Mouse (Mus musculus) frontal cortex, postnatal 36 days (tissue): ENCODE data around the gene Grap.

Experiments
- DNase-seq, 2 experiments: peaks; one replicate each; pipeline ENCODE4 v3.0.0; 2022; ENCODE audit warnings: low spot score in 2 of 2

Gene Grap

DNA sequence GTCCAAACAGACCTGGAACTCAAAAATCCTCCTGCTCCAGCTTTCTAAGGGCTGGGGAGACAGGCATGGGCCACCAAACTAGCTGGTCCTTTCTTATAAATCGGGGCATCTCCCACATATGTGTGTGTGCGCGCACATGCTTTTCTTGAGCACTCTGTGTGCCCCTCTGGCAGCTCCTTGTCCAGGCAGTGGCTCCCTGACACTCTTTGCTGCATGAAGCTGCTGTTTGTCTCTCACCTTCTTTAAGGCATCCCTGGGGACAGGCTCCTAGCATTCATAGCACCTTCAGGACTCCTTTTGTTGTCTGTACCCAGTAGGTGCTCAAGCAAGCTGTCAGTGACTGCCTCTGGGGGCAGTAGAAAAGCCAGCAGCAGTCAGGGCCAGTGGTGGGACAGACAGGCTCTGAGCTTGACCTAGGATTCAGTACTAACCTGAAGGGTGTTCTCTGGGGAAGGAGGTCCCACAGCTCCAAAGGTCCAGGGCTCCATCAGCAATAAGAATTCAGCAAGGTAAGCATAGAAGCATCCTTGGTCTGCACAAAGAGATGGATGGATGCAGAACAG, 5.4 kb downstream of the Grap start:
- DNase-seq: no peak

DNA sequence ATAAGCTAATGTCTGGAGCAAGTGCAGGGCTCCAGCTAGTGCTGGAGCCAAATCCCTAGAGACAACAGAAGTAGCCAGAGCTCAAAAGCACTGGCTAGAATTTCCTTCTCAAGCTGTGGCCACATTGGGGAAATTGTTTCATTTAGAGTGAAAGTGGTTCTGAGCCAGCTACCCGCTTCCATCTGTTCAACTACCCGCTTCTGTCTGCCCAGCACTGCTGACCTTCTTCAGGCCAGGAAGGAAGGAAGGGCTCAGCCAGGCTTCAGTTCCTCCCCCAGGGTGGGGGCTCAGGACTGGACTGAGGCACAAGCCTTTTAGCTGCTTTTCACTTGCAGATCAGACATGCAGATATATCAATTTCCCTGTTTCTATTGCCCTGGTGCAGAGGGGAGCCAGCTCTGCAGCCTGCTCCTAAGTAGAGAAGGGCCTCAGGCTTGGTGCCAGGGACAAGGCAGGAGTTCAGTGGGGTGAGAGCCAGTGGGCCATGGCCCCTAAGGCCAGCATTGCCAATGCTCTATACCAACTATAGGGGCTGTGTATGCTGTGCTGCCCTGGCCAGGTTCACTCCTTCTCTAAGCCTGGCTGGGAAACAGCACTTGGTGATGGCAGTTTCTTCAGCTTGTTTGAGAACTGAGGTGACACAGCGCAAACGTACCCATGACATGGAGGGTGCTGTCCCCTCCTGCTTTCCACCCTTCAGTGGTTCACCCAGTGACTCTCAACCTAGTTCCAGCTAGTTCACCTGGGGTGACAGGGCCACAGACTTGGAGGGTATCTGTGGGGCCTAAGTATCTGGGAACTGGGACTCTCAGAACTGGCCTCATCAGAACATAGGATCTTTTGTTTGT, 6.2 kb downstream of the Grap start:
- peak in 1 of 2 experiments; percentile 17 for DNase-seq

DNA sequence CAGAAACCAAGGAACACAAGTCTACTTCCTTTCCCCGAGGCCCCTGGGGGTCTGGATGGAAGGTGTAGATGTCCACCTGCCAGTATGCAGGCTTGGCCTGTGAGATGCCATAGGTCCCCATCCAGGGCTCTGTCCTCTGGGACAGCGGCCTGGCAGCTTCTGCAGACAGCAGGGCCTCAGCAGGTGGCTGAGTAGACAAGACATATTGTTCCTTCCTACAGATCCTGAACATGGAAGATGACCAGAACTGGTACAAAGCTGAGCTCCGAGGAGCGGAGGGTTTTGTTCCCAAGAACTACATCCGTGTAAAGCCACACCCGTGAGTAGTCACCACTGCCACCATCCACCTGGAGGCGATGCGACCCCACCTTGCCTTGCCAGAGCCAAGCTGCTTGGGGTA, 6.9 kb downstream of the Grap start:
- DNase-seq: no peak

DNA sequence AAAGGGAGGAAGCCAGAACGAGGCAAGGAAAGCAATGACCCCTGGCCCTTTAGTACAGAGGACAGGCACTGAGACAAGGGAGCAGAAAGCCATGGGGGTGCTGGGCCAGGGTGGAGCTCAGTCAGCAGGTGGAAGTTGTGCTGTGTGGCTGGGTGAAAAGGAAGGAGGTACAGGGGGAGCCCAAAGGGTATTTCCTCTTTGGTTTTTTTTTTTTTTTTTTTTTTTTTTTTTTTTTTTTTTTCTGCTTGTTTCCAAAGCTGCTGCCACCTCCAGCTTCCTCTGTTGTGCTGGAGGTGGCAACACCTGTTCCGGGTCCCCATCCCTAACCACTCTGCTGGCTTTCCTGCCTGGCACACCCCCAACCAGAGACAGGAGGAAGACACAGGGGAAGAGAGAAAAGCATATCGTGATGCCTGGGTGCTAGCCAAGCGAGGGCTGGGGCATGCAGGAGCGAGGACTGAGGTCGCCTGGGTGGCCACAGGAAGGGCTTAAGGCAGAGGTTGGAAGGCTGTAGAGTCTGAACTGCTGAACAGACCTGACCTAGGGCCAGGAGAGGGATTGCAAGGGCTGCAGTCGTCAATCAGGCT, 7.8 kb downstream of the Grap start:
- DNase-seq: no peak

DNA sequence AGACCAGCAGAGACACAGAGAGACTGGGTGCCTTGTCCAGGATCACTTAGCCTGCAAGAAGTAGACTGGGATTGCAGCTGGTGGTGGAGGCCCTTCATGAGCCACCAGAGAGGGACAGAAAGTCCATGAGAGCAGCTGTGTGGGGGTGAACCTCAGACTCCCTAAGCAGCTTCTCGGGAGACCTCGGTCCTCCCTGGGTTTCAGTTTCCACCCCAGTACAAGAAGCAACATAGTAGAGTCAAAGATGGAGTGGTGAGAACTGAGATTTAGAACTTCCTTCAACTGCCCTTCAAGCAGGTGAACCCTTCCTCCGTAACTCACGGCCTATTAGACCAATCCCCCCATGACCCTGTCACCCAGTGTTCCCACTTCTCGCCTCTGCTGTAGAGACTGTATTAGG, 9.1 kb downstream of the Grap start:
- no peak for DNase-seq

DNA sequence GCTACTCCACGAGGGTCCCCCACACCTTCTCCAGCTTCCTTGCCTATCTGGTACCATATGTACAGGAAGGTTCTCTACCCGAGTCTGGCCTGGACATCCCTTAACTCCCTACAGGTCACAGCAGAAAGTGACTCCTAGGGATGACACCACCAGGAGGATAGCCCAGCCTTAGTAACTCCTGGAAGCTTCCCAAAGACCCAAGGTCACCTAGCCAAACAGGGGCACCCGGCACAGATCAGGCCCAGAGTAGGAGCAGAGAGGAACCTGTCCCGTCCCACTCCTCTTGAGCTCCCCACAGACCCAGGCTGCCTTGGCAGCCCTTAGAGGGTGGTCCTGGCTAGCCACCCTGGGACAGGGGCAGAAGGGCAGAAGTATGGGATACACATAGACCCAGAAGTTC, 12.3 kb downstream of the Grap start:
- DNase-seq: no peak

DNA sequence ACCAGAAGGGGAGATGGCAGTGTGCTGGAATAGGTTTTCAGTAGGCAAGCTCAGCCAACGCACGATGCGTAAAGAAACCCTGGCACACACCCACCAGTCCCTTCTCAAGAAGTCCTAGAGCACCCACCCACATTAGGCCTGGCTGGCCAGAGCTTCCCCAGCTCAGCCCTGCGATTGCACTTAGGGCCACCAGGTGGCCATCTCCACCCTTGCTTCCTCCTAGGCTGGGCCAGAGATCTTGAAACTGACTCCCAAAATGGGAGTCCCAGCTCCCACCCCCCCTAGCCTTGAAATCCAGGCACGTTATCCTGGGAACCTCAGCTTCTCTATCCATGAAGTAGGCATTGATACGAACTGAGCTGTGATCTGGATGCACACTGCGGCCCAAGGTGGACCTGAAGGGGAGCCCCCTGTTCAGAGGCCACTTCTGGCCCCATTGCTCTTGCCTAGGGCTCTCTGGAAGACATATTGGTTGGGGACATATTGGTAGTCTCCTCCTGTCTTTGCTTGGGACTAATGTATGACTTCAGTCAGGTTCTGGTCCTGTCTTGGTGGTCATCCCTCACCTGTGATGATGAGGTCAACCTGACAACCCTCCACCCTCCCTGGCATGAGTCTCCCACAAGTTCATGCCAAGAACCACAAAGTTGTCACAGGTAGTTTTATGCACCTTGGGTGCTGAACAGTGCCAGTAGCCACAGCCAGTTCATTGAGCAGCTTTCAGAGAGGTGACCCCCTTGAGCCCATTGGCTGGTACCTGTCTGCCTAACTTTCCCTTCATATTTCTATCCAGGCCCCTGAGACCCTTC, 13.1 kb downstream of the Grap start:
- peak; percentile 39 to 59 for DNase-seq

DNA sequence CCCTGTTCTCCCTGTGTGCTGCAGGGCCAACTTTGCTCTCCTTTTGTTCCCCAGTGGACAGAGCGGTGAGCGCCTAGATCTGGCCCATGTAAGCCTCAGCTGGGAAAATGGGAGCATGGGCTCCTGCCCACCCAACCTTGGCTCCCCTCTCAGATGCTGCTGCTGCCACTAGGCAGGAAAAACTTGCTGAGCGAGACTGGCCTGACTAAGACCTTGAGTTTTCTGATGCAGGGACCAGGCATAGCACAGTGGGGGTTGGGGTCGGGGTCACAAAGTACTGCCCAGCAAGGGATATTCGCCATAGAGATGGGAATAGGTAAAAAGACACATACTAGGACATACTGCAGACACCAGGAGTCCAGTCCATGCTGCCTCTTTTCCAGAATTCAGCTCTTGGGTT, 14.2 kb downstream of the Grap start:
- no peak for DNase-seq

DNA sequence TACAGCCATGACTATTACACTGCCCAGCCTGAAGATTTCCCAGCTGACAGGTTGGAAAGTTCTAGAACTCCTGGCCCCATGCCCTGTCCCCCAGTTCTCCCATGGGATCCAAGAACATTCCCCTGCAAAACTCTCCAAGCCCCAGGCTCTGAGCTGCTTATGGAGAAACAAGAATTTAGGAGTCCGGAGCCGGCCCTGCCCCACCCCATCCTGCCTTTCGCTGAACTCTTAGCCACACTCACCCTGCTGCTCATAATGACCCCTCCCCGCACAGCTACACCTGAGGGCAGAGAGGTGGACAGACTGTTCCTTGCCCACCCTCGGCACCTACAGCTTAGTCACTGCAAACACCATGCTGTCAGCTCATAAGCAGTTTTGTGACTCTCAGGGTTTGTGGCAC, 14.7 kb downstream of the Grap start:
- no peak for DNase-seq

DNA sequence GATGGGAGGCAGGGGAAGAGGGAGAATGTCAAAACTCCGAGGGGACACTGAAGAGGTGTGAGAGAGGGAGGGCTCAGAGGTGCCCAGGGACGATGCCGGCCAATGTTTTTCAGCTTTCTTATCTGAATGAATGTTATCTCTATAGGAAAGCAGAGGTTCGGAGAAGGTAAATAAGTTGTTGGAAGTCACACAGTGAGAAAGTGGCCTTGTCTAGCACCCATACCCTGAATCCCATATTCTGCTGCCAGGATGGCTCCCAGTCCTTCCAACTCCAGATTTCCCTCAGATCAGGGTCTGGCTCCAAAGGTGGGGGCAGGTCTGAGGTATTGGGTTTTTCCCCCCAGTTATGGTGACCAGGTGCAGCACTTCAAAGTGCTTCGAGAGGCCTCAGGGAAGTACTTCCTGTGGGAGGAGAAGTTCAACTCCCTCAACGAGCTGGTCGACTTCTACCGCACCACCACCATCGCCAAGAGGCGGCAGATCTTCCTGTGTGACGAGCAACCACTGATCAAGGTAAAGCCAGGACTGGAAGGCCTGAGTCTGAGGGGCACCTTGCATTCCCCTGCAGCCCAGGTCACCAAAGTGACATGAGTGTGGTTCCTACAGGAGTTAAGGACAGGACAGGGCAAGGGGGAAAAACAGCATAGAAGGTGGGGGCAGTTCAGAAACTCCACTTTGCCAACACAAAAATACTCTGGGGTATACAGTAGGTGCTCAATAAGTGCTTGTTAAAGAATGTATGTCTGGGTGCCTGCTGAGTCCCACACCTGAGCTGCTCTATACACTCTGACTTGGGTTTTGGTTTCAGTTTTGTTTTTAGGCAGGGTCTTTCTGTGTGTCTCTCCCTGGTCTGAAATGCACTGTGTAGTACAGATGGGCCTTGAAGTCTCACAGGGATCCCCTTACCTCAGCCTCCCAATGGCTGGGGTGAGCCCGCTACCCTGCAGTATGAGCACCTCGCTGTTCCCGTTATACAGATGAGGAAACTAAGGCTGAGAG, 16.7 kb downstream of the Grap start:
- no peak for DNase-seq

DNA sequence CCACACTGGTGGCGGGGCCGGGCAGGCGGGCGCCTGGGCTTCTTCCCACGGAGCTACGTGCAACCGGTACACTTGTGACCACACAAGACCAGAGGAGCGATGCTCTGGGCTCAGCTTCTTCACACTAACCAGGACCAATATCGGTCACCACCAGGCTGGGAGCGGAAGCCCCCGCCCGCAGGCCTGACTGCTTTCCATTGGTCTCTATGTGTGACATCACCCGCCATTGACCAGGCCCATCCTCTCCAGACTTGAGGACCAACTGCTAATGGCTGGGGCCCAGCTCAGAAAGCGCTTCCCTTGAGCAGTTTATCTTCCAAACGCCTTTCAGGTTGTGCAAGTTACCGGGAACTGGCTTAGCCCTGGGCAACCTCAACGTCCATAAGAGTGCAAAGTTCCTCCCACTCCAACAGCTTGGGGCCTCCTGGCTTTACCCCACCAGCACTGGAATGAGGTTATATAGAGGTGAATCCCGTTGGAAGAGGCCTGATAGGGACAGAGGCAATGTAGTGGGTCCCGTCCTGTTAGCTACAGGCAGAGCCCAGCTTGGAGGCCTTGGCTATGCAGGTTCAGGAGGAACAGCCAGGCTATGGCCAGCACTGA, 18.8 kb downstream of the Grap start:
- DNase-seq: no peak

DNA sequence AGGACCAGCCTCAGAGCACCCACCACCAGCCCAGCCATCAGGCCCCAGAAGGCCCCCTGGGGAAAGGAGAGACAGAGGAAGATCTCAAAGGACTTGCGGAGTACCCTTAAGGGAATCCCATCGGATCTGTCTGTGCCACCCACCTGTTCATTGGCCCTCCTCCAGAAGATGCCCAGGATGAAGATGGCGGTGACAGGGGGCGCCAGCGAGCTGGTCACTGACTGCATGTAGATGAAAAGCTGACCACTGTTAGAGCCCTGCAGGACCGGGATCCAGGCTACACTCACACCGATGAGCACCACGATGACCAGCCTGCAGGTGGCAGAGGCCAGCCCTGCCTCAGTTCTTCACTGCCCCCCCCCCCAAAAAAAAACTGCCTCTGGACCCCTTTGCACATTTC, 20.6 kb downstream of the Grap start:
- no peak for DNase-seq

DNA sequence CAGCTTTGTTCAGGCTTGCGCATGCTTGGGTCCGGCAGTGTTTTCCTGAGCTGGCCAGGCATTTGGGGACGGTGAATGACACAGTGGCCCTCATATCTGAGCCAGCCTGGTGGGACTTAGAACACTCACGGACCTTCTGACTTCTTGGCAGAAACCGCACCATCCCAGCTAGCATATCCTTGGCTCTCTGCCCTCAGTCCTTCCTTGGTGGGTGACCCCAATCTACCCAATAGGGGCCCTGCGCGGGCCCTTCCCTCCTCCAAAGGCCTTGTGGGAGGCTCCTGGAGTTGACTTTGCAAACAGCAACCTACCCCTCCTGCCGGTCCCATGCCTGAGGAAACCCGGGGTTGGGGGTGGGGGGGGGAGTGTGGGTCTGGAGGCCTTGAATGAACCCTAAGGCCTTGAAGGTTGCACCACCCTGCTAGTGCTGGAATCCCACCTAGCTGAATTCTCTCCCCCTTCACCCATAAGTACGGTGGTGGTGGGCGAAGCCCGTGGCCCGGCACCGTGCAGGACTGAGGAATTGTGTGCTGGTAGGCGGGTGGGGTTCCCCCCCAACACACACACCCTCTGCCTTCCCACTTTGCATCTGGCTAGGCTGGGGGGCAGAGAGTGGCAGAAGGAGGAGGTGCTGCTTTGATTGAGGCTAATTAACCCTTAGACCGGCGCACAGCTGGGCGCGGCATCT, 21.2 kb downstream of the Grap start:
- DNase-seq: no peak

DNA sequence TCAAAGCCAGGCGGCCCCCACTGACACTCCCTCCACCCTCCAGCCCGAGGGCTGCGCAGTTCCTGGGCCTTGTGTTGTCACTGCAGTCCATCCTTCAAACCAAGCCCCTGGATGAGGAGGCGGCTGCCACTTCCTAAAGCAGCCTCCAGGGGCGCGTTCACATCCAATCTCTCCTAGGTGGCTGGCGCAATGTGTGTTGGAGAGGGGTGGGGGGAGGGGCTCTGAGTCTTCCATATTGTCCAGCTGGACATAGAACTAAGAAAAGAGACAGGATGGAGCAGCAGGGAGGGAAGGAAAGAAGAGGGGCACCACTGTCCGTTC, 21.7 kb downstream of the Grap start:
- no peak for DNase-seq

DNA sequence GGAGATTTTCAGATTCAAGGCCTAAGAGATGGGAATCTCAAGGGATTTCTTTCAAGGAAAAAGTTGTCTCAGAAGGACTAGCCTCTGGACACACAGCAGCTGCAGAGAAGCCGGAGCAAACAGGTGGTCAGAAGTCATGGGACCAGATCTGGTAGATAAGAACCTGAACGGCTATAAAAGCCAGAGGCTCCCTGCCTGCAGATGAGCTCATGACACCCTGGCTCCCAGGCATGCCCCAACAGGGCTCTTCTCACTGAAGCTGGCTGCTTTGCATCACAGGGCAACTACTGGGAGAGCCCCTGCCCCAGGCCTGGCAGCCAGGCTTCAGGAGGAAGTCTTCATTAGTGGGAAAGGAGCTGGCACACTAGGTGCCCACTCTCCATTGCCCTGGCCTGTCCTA, 22.3 kb downstream of the Grap start:
- DNase-seq: no peak

DNA sequence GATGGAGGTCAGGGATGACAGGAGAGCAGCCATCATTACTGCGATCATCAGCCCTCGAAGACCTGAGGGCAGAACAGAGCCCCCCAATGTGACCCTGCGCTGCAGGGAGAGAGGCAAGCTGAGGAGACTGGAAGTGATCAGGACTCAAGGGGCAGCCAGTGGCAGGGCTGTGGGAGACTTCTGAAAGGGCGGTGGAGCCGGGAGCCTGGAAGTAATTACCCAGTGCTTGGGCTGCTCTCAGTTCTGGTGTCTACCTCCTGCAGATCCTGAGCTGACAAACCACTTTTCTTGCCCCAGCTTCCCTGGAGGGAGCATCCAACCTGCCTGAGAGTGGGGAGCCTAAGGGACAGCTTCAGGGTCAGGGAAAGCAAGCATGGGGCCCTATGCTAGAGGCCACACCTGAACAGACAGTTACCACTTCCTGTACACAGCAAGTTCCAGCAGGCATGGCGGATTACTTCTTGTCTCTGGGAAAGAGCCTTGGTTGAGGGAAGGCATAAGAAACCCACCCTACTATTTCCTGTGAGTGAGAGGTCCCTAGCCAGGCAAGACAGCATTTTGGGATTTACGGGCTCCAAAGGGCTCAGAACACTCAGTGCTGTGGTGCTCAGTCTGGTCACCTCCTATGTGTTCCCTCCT, 23.3 kb downstream of the Grap start:
- no peak for DNase-seq

DNA sequence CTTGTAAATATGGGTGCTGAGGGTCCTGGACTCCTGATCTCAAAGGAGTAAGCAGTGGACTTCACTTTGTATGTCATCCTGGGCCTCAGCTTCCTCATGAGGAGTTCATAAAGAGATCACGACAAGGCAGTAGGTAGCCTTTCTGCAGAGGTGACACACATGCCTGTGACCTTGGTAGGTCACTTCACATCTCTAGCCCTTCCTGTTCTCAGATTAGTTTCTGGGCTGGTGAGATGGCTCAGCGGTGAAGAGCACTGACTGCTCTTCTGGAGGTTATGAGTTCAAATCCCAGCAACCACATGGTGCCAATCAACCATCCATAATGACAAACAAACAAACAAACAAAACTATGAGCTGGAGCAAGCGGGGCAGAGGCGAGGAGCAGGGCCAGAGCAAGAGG, 24.6 kb downstream of the Grap start:
- DNase-seq: no peak

DNA sequence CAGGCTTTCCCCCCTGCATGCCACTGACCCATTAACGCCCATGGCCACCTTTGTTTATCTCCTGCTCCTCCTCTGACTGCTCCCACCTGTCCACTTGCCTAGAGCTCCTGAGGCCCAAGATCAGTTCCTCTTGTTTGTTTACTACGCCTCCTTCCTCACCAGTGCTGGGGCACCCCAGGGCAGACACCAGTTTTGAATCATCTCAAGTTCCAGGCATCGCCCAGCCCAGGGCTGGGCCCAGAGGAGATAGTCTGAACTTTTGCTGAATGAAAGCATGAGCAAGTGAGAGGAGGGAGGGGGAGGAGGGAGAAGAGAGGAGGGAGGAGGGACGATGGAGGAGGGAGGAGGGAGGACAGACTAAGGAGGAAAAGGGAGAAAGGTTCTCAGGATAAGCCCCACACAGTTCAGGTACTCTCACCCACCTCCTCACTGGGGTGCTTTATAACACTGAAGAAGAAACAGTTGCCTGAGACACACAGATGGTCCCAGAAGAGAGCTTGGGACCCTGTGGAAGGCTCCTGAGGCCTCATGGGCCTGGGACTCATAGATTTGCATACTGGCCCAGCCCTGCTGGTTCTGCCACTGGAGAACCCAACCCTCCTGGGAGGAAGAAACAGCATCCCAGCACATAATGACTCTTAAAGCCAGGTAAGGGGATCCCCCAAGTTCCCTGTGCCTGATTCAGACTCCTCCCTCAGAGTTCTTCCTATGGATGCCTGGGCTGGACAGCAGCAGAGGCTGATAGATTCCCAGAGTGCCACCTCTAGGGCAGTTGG, 26.2 kb downstream of the Grap start:
- no peak for DNase-seq
